Mouse (Mus musculus): ENCODE data around the gene Pigf.

Gene Pigf

GRCm38 (mm10) chr17:87024491-87025242 is 539 bp downstream of the Pigf start:
- no peak for DNase-seq

GRCm38 (mm10) chr17:87019692-87020091 is 5.5 kb downstream of the Pigf start:
- DNase-seq: no peak

GRCm38 (mm10) chr17:87011301-87012019 is 13.7 kb downstream of the Pigf start:
- peak; percentile 65 for DNase-seq

- no peak for DNase-seq
Observed at GRCm38 (mm10) chr17:87008950-87009349, 16.3 kb downstream of the Pigf start.

- no peak for DNase-seq
Observed at GRCm38 (mm10) chr17:86997323-86997722, 27.9 kb downstream of the Pigf start.

GRCm38 (mm10) chr17:86991306-86991705 is 33.9 kb downstream of the Pigf start:
- DNase-seq: no peak

- no peak for DNase-seq
Observed at GRCm38 (mm10) chr17:86988601-86989184, 36.5 kb downstream of the Pigf start.

- DNase-seq: no peak
Observed at GRCm38 (mm10) chr17:86988161-86988560, 37.0 kb downstream of the Pigf start.

GRCm38 (mm10) chr17:86986449-86987138 is 38.6 kb downstream of the Pigf start:
- no peak for DNase-seq

- no peak for DNase-seq
Observed at GRCm38 (mm10) chr17:86982497-86982896, 42.7 kb downstream of the Pigf start.

- DNase-seq: no peak
Observed at GRCm38 (mm10) chr17:86981701-86982100, 43.5 kb downstream of the Pigf start.

- DNase-seq: no peak
Observed at GRCm38 (mm10) chr17:86981205-86981604, 44.0 kb downstream of the Pigf start.

GRCm38 (mm10) chr17:86978496-86978895 is 46.7 kb downstream of the Pigf start:
- no peak for DNase-seq

- DNase-seq: no peak
Observed at GRCm38 (mm10) chr17:86976387-86976786, 48.8 kb downstream of the Pigf start.

GRCm38 (mm10) chr17:86973097-86973496 is 52.1 kb downstream of the Pigf start:
- no peak for DNase-seq

GRCm38 (mm10) chr17:86971860-86972259 is 53.3 kb downstream of the Pigf start:
- no peak for DNase-seq

- DNase-seq: no peak
Observed at GRCm38 (mm10) chr17:86971036-86971435, 54.2 kb downstream of the Pigf start.

GRCm38 (mm10) chr17:86970026-86970750 is 55.0 kb downstream of the Pigf start:
- no peak for DNase-seq

- DNase-seq: no peak
Observed at GRCm38 (mm10) chr17:86969582-86969981, 55.6 kb downstream of the Pigf start.

GRCm38 (mm10) chr17:86968581-86968980 is 56.6 kb downstream of the Pigf start:
- DNase-seq: no peak

- peak; percentile 33 for DNase-seq
Observed at GRCm38 (mm10) chr17:86967536-86968525, 57.4 kb downstream of the Pigf start.

Measured in right cerebral cortex, postnatal 4 days (tissue).